Mouse (Mus musculus) ES-E14 (cell line): ENCODE data around the gene Rpl13a.

ENCODE experiments used
- HCFC1 ChIP-seq: IDR thresholded peaks from 2 replicates; pipeline ENCODE4 v1.6.1; 2012; ENCODE audit warnings: low read length, inconsistent platforms, borderline replicate concordance; ENCODE audit not compliant: insufficient read depth
- MAFK ChIP-seq: IDR thresholded peaks from 2 replicates; pipeline ENCODE4 v1.6.1; 2014; ENCODE audit warnings: mild to moderate bottlenecking, low read depth, low read length, inconsistent platforms; ENCODE audit not compliant: insufficient read depth
- ZC3H11A ChIP-seq: IDR thresholded peaks from 2 replicates; pipeline ENCODE4 v1.6.1; 2012; ENCODE audit warnings: low read depth, mild to moderate bottlenecking, inconsistent platforms, low read length, borderline replicate concordance

DNA sequence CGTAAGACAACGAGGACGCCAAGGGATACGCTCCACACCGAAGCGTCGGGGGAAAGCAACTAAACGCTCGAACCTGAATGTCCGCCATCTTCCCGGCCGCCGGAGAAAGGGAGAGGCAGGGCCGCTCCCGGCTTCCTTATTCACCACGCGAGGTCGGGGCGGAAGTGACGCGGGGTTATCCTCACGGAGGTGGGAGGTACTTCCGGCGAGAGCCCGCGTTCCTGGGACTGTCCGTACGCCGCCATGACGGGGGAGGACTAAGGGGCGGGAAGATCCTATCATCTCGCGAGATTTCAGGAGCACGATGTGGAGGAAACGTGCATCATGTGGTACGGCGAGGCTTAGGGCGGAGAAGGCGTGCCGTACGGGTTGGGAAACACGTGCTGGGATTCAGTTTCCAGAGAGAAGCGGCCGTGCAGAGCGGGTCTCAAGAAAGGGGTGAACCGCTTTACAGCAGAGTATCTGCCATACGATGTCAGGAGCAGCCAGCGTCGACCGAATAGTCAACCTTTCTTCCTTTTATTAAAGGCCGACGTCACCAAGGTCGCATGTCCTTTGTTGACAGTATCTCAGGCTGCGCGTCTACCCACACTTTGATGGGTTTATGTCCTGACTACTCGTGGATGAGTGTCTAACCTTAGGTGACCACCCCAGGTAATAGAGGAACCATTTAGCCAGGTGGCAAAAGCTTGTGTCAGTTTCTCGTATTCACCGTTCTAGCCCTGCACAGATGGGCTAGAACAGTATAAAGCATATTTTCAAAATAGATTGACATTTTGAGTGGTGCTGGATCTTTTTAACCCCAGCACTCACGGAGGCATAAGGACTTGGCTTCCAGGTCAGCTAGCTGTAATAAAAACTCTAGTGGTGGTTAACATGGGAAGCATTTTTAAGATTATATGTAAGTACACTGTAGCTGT, 4.1 kb downstream of the Rpl13a start, which contains the start of gene Rps11:
- TF ChIP-seq HCFC1: peak; percentile 73; the same call in 1 of the 2 replicates
- no peak for TF ChIP-seq ZC3H11A
- no peak for TF ChIP-seq MAFK
